Mouse (Mus musculus) hindbrain, embryonic 14.5 days (tissue): ENCODE measurements at regions not wholly inside any gene's neighbourhood (a gene's known extent, or its start where the extent isn't known, plus 50 kb on each side); places are given as distances from the start of the nearest gene placed in this dataset.

Source experiments
- ATAC-seq: fragments of 200-750 bp; cut with Nextera tagmentation; 2 replicates; pipeline ENCODE4 v1.8.0; 2017; ENCODE audit warnings: moderate number of reproducible peaks, mild to moderate bottlenecking, moderate TSS enrichment, moderate library complexity; ENCODE audit not compliant: low FRiP score
- DNase-seq: peaks from one replicate; pipeline ENCODE4 v3.0.0-alpha.2; 2015; ENCODE audit warnings: low spot score
- H3K27ac ChIP-seq: fragments of 300-500 bp; sonication (generic); 2 replicates; pipeline ENCODE4 v1.5.1; 2014; ENCODE audit warnings: mild to moderate bottlenecking, moderate library complexity
- H3K27me3 ChIP-seq: fragments of 300-500 bp; sonication (generic); 2 replicates; pipeline ENCODE4 v1.6.1; 2014; ENCODE audit warnings: mild to moderate bottlenecking, low read length, mixed read lengths; ENCODE audit not compliant: control insufficient read depth, insufficient read depth
- H3K36me3 ChIP-seq: fragments of 300-500 bp; sonication (generic); replicated peaks from 2 replicates; pipeline ENCODE4 v1.6.1; 2014; ENCODE audit not compliant: control insufficient read depth, insufficient read depth
- H3K4me1 ChIP-seq: fragments of 300-500 bp; sonication (generic); replicated peaks from 2 replicates; pipeline ENCODE4 v1.6.1; 2014; ENCODE audit warnings: antibody characterized with exemption, low read length, mixed read lengths; ENCODE audit not compliant: control insufficient read depth, insufficient read depth
- H3K4me2 ChIP-seq: fragments of 300-500 bp; sonication (generic); replicated peaks from 2 replicates; pipeline ENCODE4 v1.6.1; 2014; ENCODE audit warnings: mild to moderate bottlenecking, moderate library complexity
- H3K4me3 ChIP-seq: fragments of 300-500 bp; sonication (generic); replicated peaks from 2 replicates; pipeline ENCODE4 v1.5.1; 2014; ENCODE audit warnings: mild to moderate bottlenecking, low read length
- H3K9ac ChIP-seq: fragments of 300-500 bp; sonication (generic); 2 replicates; pipeline ENCODE4 v1.6.1; 2014
- H3K9me3 ChIP-seq: fragments of 300-500 bp; sonication (generic); 2 replicates; pipeline ENCODE4 v1.6.1; 2016; ENCODE audit warnings: low read length; ENCODE audit not compliant: control insufficient read depth
- WGBS: fragments of 180-500 bp; shearing (Covaris S2); extraction: QIAGEN DNeasy Blood & Tissue Kit; methylation state at CpG from one replicate; pipeline ENCODE4 v1.1.7; 2014; 5-methylcytosine and 5-hydroxymethylcytosine counted together

DNA sequence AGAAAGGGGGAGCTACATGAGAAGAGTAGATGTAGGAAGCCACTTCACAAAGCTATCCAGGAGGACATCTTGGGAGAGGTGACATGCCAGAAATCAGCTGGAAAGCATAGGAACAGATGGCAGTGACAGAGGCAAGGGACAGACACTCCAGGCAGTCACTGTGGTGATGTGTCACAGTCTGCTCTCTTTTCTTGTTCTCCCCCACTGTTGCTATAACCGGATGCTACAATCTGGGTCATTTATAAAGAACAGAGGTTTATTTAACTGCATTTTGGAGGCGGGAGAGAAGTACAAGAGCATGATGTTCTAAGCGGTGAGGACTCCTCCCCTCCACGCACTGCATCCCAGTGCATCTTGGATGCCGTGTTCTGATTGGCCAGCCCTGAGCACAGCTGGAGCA is 133.8 kb upstream of the Med13l start:
- DNase-seq (no peak), ATAC-seq (no peak)
- H3K27ac ChIP-seq, result no peak overlapping the region
- H3K4me1 ChIP-seq, result peaks cover 13% of the 10 kb centered on the region
- WGBS, result 57% methylated on average over 5 of the region's 5 CpGs
- no peaks in the 10 kb centered on the region for H3K9me3 ChIP-seq
- H3K9ac ChIP-seq, result no peak overlapping the region
- H3K27me3 ChIP-seq, result no peaks in the 10 kb centered on the region
- H3K36me3 ChIP-seq, result no peaks in the 10 kb centered on the region
- H3K4me2 ChIP-seq, result no peak overlapping the region
- H3K4me3 ChIP-seq, result no peak overlapping the region

DNA sequence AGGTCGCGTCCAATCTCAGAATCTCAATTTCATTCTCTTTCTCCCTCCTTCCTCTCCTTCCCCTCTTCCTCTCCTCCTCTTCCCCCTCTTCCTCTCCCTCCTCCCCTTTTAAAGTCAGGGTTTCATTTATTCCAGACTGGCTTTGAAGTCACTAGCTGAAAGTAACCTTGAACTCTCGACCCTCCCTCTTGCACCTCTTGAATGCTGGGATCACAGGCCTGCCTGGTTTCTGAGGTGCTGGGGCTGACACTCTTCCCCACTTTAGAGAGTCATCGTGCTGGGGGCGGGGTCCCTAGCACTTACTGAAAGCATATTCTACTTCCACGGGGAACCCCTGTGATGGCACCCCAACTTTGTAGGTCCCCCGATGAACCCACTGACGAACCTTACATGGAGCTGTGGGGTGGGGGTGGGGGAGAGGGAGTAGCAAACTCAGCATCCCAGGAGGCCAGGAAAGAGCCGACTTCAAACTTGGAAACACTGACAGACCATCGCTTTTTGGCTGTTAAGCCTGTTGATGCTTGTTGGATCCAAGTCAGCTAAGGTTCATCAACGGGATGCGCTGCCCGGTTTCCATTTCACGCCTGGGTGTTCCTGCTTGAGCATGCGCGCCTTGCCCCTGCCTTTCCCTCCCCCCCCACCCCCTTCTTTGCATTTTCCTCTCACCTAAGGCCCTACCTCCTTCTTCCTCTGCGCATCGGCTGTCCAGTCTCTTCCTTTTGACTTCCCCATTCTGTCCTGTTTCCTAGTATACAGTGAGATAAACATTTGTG is 132.0 kb upstream of the Med13l start:
- no peak for ATAC-seq

DNA sequence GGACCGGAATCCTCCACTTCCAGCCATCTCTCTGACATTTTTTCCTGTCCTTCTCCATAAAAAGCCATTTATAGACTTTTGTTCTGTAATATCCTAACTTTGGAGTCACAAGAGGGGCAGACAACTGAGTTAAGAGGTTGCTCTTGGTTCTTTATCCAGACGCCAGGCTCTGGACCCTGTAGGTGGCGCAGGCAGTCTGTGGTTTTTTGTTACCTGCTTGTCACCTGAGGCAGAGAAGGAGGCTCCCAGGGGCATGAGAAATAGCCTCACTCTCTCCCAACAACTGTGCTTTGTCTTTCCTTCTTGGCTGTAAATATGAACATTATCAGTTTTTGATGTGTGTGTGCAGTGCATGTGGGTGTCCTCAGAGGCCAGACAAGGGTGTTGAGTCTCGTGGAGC is 126.9 kb upstream of the Med13l start:
- ATAC-seq (no peak), DNase-seq (no peak)
- Histone ChIP-seq H3K4me2 (no peak overlapping the region), H3K27ac (no peak overlapping the region), H3K9me3 (no peaks in the 10 kb centered on the region), H3K36me3 (no peaks in the 10 kb centered on the region), H3K4me3 (no peak overlapping the region), H3K9ac (no peak overlapping the region), H3K4me1 (peaks cover 12% of the 10 kb centered on the region; the same call in 1 of the 2 replicates), H3K27me3 (peaks cover 37% of the 10 kb centered on the region)
- WGBS, result 82% methylated on average over 4 of the region's 4 CpGs

More for the DNA sequence above, 132.0 kb upstream of the Med13l start:
- Histone ChIP-seq H3K36me3 (no peaks in the 10 kb centered on the region), H3K9me3 (no peaks in the 10 kb centered on the region), H3K27me3 (no peaks in the 10 kb centered on the region), H3K4me2 (no peak overlapping the region), H3K9ac (no peak overlapping the region), H3K4me1 (no peaks in the 10 kb centered on the region), H3K4me3 (no peak overlapping the region), H3K27ac (no peak overlapping the region)
- no peak for DNase-seq
- 83% methylated on average over 18 of the region's 18 CpGs for WGBS

- Histone ChIP-seq H3K4me3 (no peak overlapping the region), H3K27ac (no peak overlapping the region), H3K9ac (no peak overlapping the region), H3K27me3 (peaks cover 37% of the 10 kb centered on the region), H3K9me3 (no peaks in the 10 kb centered on the region), H3K4me2 (no peak overlapping the region), H3K4me1 (peaks cover 12% of the 10 kb centered on the region; the same call in 1 of the 2 replicates), H3K36me3 (no peaks in the 10 kb centered on the region)
- 19% methylated on average over 20 of the region's 20 CpGs for WGBS
- no peak for ATAC-seq
- no peak for DNase-seq
Observed at GRCm38 (mm10) chr5:118434718-118435555, 125.5 kb upstream of the Med13l start.

- no peak for ATAC-seq
- Histone ChIP-seq H3K27me3 (peaks cover 37% of the 10 kb centered on the region), H3K27ac (no peak overlapping the region), H3K4me1 (peaks cover 12% of the 10 kb centered on the region; the same call in 1 of the 2 replicates), H3K4me2 (no peak overlapping the region), H3K9me3 (no peaks in the 10 kb centered on the region), H3K9ac (no peak overlapping the region), H3K4me3 (no peak overlapping the region), H3K36me3 (no peaks in the 10 kb centered on the region)
- WGBS, result 29% methylated on average over 7 of the region's 7 CpGs
- no peak for DNase-seq
Observed at GRCm38 (mm10) chr5:118435556-118435950, 124.9 kb upstream of the Med13l start.

DNA sequence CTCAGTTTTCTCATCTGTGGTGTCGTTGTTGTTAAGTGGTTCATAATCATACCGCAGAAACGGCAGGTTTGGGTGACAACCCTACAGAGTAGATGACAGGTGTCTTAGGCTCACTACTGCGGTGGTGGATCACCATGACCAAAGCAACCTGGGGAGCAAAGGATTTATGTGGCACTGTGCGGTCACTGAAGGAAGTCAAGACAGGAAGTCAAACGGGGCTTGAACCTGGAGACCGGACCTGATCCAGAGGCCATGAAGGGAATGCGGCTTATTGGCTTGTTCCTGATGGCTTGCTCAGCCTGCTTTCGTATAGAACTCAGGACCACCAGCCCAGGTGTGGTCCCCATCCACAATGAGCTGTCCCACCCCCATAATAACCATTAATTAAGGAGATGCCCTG is 124.4 kb upstream of the Med13l start:
- WGBS, result 17% methylated on average over 9 of the region's 9 CpGs
- H3K4me3 ChIP-seq, result no peak overlapping the region
- no peak for ATAC-seq
- no peak overlapping the region for H3K4me2 ChIP-seq
- H3K4me1 ChIP-seq, result peaks cover 12% of the 10 kb centered on the region; the same call in 1 of the 2 replicates
- no peaks in the 10 kb centered on the region for H3K36me3 ChIP-seq
- H3K9ac ChIP-seq, result no peak overlapping the region
- peaks cover 37% of the 10 kb centered on the region for H3K27me3 ChIP-seq
- no peaks in the 10 kb centered on the region for H3K9me3 ChIP-seq
- DNase-seq, result no peak
- no peak overlapping the region for H3K27ac ChIP-seq

DNA sequence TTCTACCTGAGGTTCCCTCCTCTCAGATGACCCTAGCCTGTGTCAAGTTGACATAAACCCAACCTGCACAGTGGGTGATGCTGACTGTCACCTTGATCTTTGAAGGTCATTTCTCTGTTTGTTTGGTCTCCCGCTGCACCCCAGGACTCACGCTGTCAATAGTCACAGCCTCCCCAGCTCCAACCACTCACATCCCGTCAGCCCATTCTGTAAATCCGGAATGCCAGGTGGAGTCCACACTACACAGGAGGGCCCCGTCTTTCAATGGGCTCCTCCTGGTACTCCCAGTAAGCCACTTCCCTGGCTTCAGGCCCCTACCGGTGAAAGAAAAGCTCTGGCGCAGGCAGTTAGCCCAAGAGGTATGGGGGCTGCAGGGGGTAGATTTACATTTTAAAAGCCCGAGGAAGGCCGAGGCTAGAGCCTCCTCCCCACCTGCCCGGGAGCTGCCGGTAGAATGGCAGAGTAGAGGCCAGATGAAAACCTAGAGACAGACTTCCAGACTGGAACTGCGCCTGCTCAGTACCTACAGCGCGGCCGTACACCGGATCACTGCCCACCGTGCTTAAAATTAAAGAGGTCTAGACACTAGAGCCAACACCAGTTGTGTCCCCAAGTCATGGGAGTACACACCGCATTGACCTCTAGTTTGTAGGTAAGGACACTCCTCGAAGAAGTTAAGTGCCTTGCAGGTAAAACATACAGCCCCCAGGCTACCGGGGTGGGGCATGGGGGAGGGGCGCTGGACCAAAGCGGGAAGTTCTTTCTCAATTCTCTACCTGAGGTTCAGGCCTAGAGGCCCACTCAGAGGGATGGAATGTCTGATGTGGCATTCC is 123.8 kb upstream of the Med13l start:
- no peak overlapping the region for H3K9ac ChIP-seq
- H3K27me3 ChIP-seq, result peaks cover 37% of the 10 kb centered on the region
- H3K27ac ChIP-seq, result no peak overlapping the region
- H3K4me2 ChIP-seq, result no peak overlapping the region
- ATAC-seq (no peak), DNase-seq (no peak)
- no peak overlapping the region for H3K4me3 ChIP-seq
- WGBS, result 8% methylated on average over 22 of the region's 22 CpGs
- H3K36me3 ChIP-seq, result no peaks in the 10 kb centered on the region
- H3K9me3 ChIP-seq, result no peaks in the 10 kb centered on the region
- H3K4me1 ChIP-seq, result peaks cover 12% of the 10 kb centered on the region; the same call in 1 of the 2 replicates

GRCm38 (mm10) chr5:118437307-118437610 is 123.2 kb upstream of the Med13l start:
- ATAC-seq, result no peak
- 31% methylated on average over 7 of the region's 7 CpGs for WGBS
- no peak for DNase-seq
- Histone ChIP-seq H3K36me3 (no peaks in the 10 kb centered on the region), H3K9ac (no peak overlapping the region), H3K4me2 (no peak overlapping the region), H3K4me3 (no peak overlapping the region), H3K27me3 (peaks cover 37% of the 10 kb centered on the region), H3K9me3 (no peaks in the 10 kb centered on the region), H3K4me1 (peaks cover 12% of the 10 kb centered on the region; the same call in 1 of the 2 replicates), H3K27ac (no peak overlapping the region)

DNA sequence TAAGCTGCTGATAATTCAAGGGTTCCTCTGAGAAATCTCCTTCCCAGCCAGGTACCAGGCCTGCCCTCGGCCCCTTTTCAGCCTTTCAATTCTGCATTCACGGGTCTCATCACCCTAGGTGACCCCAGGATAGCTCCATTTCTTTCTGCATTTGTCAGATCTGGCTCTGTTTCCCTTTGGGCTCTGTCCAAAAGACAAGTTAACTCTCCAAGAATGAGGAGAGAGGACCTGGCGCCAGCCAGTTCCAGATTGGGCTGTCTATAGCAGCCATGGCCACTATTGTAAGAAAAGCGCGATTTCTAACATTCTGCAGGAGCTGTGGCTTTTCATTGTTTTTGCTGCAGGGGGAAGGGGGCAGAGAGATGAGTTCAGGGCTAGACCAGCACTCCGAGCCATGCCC is 122.5 kb upstream of the Med13l start:
- Histone ChIP-seq H3K4me2 (no peak overlapping the region), H3K4me3 (no peak overlapping the region), H3K9ac (no peak overlapping the region), H3K27me3 (peaks cover 37% of the 10 kb centered on the region), H3K4me1 (peaks cover 12% of the 10 kb centered on the region; the same call in 1 of the 2 replicates), H3K27ac (no peak overlapping the region), H3K36me3 (no peaks in the 10 kb centered on the region), H3K9me3 (no peaks in the 10 kb centered on the region)
- 26% methylated on average over 6 of the region's 6 CpGs for WGBS
- DNase-seq (no peak), ATAC-seq (no peak)
